Mouse (Mus musculus): ENCODE data around the gene Mcrs1. TPM values are rescaled to one million over a fixed set of nuclear protein-coding genes. Genes with fewer than 3 reads are reported as not detected.

The Mcrs1 gene
- total and polyA plus RNA-seq, 2 experiments from 2014 or later = 207 to 225 TPM

DNA sequence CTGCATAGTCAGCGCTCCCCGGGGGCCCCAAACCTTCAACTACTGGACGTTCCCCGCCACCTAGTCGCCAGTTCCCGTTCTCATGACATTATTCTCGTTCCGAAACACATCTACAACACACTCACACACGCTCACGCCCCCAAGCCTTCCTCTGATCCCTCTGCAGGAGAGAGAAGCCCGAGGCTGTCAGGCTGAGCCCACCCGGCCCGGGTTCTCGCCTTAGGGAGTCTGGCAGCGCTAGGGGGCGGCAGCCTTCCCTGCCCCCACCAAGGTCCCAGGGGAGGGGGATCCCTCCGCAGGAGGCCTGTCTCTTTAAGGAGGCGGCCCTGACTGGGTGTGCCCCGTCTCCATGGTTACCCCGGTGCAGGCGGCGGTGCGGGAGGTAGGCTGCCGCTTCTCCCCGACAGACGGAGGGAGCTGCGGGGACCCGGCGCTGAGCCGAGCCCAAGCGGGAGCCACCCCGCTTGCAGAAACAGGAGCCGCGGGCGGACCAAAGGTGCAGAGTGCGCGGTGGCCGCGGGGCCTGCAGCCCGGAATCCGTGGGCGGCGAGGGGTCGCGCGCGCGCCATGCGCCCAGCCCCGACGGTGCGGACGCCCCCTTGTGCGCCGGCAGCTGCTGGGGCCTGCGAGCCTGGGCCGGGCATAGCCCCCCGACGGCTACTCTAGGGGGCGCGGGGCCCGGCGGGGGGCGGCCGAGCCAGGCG, 27.4 kb downstream of the Mcrs1 start, which contains the start of gene Kcnh3:
Gene Kcnh3 (plus strand): TSS at position 654 of the 704 bp plus-strand sequence.
- under 1% methylated on average over 46 of the region's 66 CpGs for WGBS
- Histone ChIP-seq H3K9me3 (ENCODE audit: low read length) (no peaks in the 10 kb centered on the region), H3K27ac (ENCODE audit: low read depth, low read length) (no peak within 1 kb of the TSS), H3K4me2 (ENCODE audit: low read depth, low read length, poor library complexity, severe bottlenecking) (peak within 1 kb of the TSS; percentile 57), H3K4me1 (ENCODE audit: insufficient read depth, low read length) (peaks cover 12% of the 10 kb centered on the region), H3K27me3 (ENCODE audit: insufficient read depth, low read length) (peaks cover 80% of the 10 kb centered on the region), H3K36me3 (ENCODE audit: insufficient read depth, low read length) (no peaks in the 10 kb centered on the region), H3K4me3 (ENCODE audit: low read depth, low read length) (peak within 1 kb of the TSS; percentile 38), H3K9ac (replicated peaks; ENCODE audit: low read length, poor library complexity, severe bottlenecking) (0 out of 2 replicates have a peak within 1 kb of the TSS, but pooled peaks have one; percentile 42)
- ATAC-seq (ENCODE audit: low FRiP score) (no peak), DNase-seq (ENCODE audit: low spot score) (peak; percentile 25)
- TF ChIP-seq CTCF (IDR thresholded peaks at IDR 0.05) = 0 out of 2 replicates have a peak, but pooled peaks have one; percentile 14

DNA sequence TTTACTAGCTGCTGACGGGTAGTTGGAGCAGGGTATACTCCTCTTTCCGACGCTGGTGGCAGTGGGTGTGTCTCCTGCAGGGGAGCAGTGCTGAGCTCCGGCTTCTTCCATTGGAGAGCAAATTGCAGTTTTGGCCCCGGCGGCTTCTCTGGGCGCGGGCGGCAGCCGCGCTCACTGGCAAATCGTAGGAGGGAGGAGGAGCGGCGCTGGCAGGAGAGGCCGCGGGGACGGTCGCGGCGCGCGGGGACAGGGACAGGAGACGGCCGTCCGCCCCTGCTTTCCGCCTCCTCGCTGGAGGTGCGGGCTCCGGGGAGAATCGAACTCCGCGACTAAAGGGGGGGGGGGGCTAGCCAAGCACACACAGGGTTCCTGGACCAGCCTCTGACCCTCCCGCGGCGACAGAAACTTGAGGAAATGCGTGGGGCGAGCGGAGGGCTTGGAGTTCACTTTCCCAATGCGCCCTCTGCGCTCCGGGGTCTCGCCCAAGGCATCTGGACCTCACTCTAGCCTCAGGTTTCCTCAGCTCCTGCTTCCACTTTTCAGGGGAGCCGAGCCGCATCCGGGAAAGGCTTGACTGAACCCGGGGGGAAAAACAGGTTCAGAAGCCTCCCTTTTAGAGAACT, 28.1 kb downstream of the Mcrs1 start:
- DNase-seq (ENCODE audit: low spot score) (peak; percentile 3), ATAC-seq (ENCODE audit: low FRiP score) (no peak)
- no peak for TF ChIP-seq CTCF (IDR thresholded peaks at IDR 0.05)
- H3K4me2 ChIP-seq (ENCODE audit: low read depth, low read length, poor library complexity, severe bottlenecking) = peak overlapping the region; percentile 57
- peak overlapping the region; percentile 38 for H3K4me3 ChIP-seq (ENCODE audit: low read depth, low read length)
- 0 out of 2 replicates have a peak overlapping the region, but pooled peaks have one; percentile 42 for H3K9ac ChIP-seq (replicated peaks; ENCODE audit: low read length, poor library complexity, severe bottlenecking)
- WGBS = 2% methylated on average over 36 of the region's 46 CpGs
- H3K4me1 ChIP-seq (ENCODE audit: insufficient read depth, low read length) = peaks cover 12% of the 10 kb centered on the region
- H3K27me3 ChIP-seq (ENCODE audit: insufficient read depth, low read length) = peaks cover 74% of the 10 kb centered on the region
- H3K27ac ChIP-seq (ENCODE audit: low read depth, low read length) = no peak overlapping the region
- H3K36me3 ChIP-seq (ENCODE audit: insufficient read depth, low read length) = no peaks in the 10 kb centered on the region
- no peaks in the 10 kb centered on the region for H3K9me3 ChIP-seq (ENCODE audit: low read length)

- Histone ChIP-seq H3K9ac (replicated peaks; ENCODE audit: low read length, poor library complexity, severe bottlenecking) (no peak overlapping the region), H3K27ac (ENCODE audit: low read depth, low read length) (no peak overlapping the region), H3K9me3 (ENCODE audit: low read length) (no peaks in the 10 kb centered on the region), H3K4me2 (ENCODE audit: low read depth, low read length, poor library complexity, severe bottlenecking) (peak overlapping the region; percentile 57), H3K4me3 (ENCODE audit: low read depth, low read length) (peak overlapping the region; percentile 38), H3K4me1 (ENCODE audit: insufficient read depth, low read length) (peaks cover 12% of the 10 kb centered on the region), H3K36me3 (ENCODE audit: insufficient read depth, low read length) (no peaks in the 10 kb centered on the region), H3K27me3 (ENCODE audit: insufficient read depth, low read length) (peaks cover 66% of the 10 kb centered on the region)
- TF ChIP-seq CTCF (IDR thresholded peaks at IDR 0.05) = no peak
- 3% methylated on average over 18 of the region's 18 CpGs for WGBS
- no peak for ATAC-seq (ENCODE audit: low FRiP score)
- no peak for DNase-seq (ENCODE audit: low spot score)
These were observed 28.8 kb downstream of the Mcrs1 start for GRCm38 (mm10) chr15:99222794-99223584.

DNA sequence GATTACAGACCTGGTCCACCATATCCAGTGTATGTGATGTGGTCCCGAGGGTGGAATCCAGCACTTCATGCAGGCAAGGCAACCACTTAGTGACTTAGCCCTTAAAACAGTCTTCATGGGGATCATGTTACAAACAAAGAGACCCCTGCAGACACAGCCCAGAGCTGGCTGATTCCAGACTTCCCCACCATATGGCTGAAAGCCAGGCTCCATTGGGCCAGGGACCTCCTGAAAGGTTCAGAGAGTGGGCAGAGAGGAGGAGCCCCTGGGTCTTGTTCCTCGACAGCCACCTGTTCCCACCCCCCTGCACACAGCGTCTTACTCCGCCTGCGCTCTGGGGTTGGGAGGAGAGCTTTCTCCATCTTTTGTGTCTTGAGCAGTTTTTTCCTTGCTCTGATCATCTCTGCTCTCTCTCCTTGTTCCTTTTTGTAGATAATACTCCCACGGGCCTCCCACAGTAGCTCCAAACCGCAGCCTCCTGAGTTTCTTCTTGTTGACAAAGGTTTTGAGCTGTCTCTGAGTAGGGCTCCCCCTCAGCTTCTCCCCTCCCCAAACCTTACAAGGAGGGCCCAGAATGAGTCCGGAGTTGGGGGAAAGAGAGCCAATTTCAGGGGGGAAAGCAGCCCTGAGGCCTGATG, 30.3 kb downstream of the Mcrs1 start:
- H3K36me3 ChIP-seq (ENCODE audit: insufficient read depth, low read length) = no peaks in the 10 kb centered on the region
- H3K27ac ChIP-seq (ENCODE audit: low read depth, low read length) = no peak overlapping the region
- ATAC-seq (ENCODE audit: low FRiP score) (no peak), DNase-seq (ENCODE audit: low spot score) (no peak)
- no peak overlapping the region for H3K4me2 ChIP-seq (ENCODE audit: low read depth, low read length, poor library complexity, severe bottlenecking)
- no peaks in the 10 kb centered on the region for H3K9me3 ChIP-seq (ENCODE audit: low read length)
- WGBS = 7% methylated on average over 8 of the region's 8 CpGs
- H3K27me3 ChIP-seq (ENCODE audit: insufficient read depth, low read length) = peaks cover 51% of the 10 kb centered on the region
- H3K4me3 ChIP-seq (ENCODE audit: low read depth, low read length) = no peak overlapping the region
- no peak overlapping the region for H3K9ac ChIP-seq (replicated peaks; ENCODE audit: low read length, poor library complexity, severe bottlenecking)
- TF ChIP-seq CTCF (IDR thresholded peaks at IDR 0.05) = no peak
- H3K4me1 ChIP-seq (ENCODE audit: insufficient read depth, low read length) = peaks cover 12% of the 10 kb centered on the region

DNA sequence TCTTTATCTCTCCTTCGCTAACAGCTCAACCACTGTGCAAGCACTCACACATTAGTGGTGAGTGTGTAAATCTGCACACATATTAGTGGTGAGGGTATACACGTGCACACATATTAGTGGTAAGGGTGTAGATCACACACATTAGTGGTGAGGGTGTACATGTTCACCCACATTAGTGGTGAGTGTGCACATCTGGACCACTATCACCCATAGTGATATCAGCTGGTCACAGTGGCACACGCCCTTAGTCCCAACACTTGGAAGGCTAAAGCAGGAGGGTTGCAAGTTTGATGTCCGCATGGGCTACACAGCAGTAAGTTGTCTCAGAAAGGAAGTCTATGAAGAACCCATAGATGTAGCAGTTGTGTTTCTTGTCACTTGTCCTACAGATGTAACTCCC, 34.1 kb downstream of the Mcrs1 start:
- Histone ChIP-seq H3K9ac (replicated peaks; ENCODE audit: low read length, poor library complexity, severe bottlenecking) (no peak overlapping the region), H3K27me3 (ENCODE audit: insufficient read depth, low read length) (peaks cover 20% of the 10 kb centered on the region), H3K4me3 (ENCODE audit: low read depth, low read length) (no peak overlapping the region), H3K9me3 (ENCODE audit: low read length) (no peaks in the 10 kb centered on the region), H3K4me2 (ENCODE audit: low read depth, low read length, poor library complexity, severe bottlenecking) (no peak overlapping the region), H3K4me1 (ENCODE audit: insufficient read depth, low read length) (no peaks in the 10 kb centered on the region), H3K36me3 (ENCODE audit: insufficient read depth, low read length) (peaks cover 2% of the 10 kb centered on the region), H3K27ac (ENCODE audit: low read depth, low read length) (no peak overlapping the region)
- no peak for TF ChIP-seq CTCF (IDR thresholded peaks at IDR 0.05)
- ATAC-seq (ENCODE audit: low FRiP score) (no peak), DNase-seq (ENCODE audit: low spot score) (no peak)
- 91% methylated on average over 4 of the region's 4 CpGs for WGBS

All from midbrain, postnatal 0 days (tissue).